Mouse (Mus musculus): ENCODE results near the gene Gipc3. TPM values are rescaled to one million over a fixed set of nuclear protein-coding genes. Genes with fewer than 3 reads are reported as not detected.

The Gipc3 gene
- polyA plus RNA-seq, 1 experiment from 2014 or later: 0.10 TPM

GRCm38 (mm10) chr10:81293334-81294030 is 49.6 kb downstream of the Gipc3 start:
- Histone ChIP-seq H3K4me1 (replicated peaks; ENCODE audit: control insufficient read depth, insufficient read depth, low read length) (peaks cover 37% of the 10 kb centered on the region), H3K27me3 (ENCODE audit: control insufficient read depth, insufficient read depth, low read depth, low read length) (peaks cover 4% of the 10 kb centered on the region; the same call in 1 of the 2 replicates), H3K27ac (ENCODE audit: low read length) (peak overlapping the region; percentile 78), H3K36me3 (ENCODE audit: control insufficient read depth, insufficient read depth, low read length) (no peaks in the 10 kb centered on the region), H3K4me2 (ENCODE audit: low read depth, low read length) (peak overlapping the region; percentile 97), H3K9ac (ENCODE audit: low read length) (peak overlapping the region; percentile 72), H3K4me3 (ENCODE audit: low read length) (peak overlapping the region; percentile 79), H3K9me3 (ENCODE audit: control insufficient read depth, low read length) (no peaks in the 10 kb centered on the region)
- WGBS: 2% methylated on average over 25 of the region's 25 CpGs
- ATAC-seq (ENCODE audit: low read depth): no peak

- Histone ChIP-seq H3K4me2 (ENCODE audit: low read depth, low read length) (peak within 1 kb of the TSS; percentile 97), H3K27ac (ENCODE audit: low read length) (peak within 1 kb of the TSS; percentile 92), H3K27me3 (ENCODE audit: control insufficient read depth, insufficient read depth, low read depth, low read length) (peaks cover 4% of the 10 kb centered on the region; the same call in 1 of the 2 replicates), H3K4me3 (ENCODE audit: low read length) (peak within 1 kb of the TSS; percentile 79), H3K36me3 (ENCODE audit: control insufficient read depth, insufficient read depth, low read length) (no peaks in the 10 kb centered on the region), H3K9ac (ENCODE audit: low read length) (peak within 1 kb of the TSS; percentile 72), H3K9me3 (ENCODE audit: control insufficient read depth, low read length) (no peaks in the 10 kb centered on the region), H3K4me1 (replicated peaks; ENCODE audit: control insufficient read depth, insufficient read depth, low read length) (peaks cover 31% of the 10 kb centered on the region)
- under 1% methylated on average over 62 of the region's 80 CpGs for WGBS
- peak; percentile 95 for ATAC-seq (ENCODE audit: low read depth)
Measured at GRCm38 (mm10) chr10:81292554-81293333, 50.3 kb downstream of the Gipc3 start, which contains the start of gene Pip5k1c. Gene Pip5k1c, plus strand, starts transcription at chr10:81292963.

- Histone ChIP-seq H3K9ac (ENCODE audit: low read length) (peak within 1 kb of the TSS; percentile 43), H3K4me1 (replicated peaks; ENCODE audit: control insufficient read depth, insufficient read depth, low read length) (peaks cover 28% of the 10 kb centered on the region), H3K4me3 (ENCODE audit: low read length) (peak within 1 kb of the TSS; percentile 44), H3K9me3 (ENCODE audit: control insufficient read depth, low read length) (no peaks in the 10 kb centered on the region), H3K4me2 (ENCODE audit: low read depth, low read length) (peak within 1 kb of the TSS; percentile 55), H3K27ac (ENCODE audit: low read length) (peak within 1 kb of the TSS; percentile 92), H3K27me3 (ENCODE audit: control insufficient read depth, insufficient read depth, low read depth, low read length) (peaks cover 4% of the 10 kb centered on the region; the same call in 1 of the 2 replicates), H3K36me3 (ENCODE audit: control insufficient read depth, insufficient read depth, low read length) (no peaks in the 10 kb centered on the region)
- WGBS: 51% methylated on average over 9 of the region's 9 CpGs
- no peak for ATAC-seq (ENCODE audit: low read depth)
Measured at GRCm38 (mm10) chr10:81291511-81292104, 51.5 kb downstream of the Gipc3 start, which contains the start of gene Tjp3. Gene Tjp3, minus strand, starts transcription at chr10:81291581.

GRCm38 (mm10) chr10:81290698-81291460 is 52.2 kb downstream of the Gipc3 start:
- H3K27me3 ChIP-seq (ENCODE audit: control insufficient read depth, insufficient read depth, low read depth, low read length): peaks cover 4% of the 10 kb centered on the region; the same call in 1 of the 2 replicates
- no peaks in the 10 kb centered on the region for H3K36me3 ChIP-seq (ENCODE audit: control insufficient read depth, insufficient read depth, low read length)
- peak overlapping the region; percentile 92 for H3K27ac ChIP-seq (ENCODE audit: low read length)
- no peaks in the 10 kb centered on the region for H3K9me3 ChIP-seq (ENCODE audit: control insufficient read depth, low read length)
- peak overlapping the region; percentile 43 for H3K9ac ChIP-seq (ENCODE audit: low read length)
- H3K4me3 ChIP-seq (ENCODE audit: low read length): peak overlapping the region; percentile 44
- peak; percentile 8; the same call in 1 of the 2 replicates for ATAC-seq (ENCODE audit: low read depth)
- peaks cover 28% of the 10 kb centered on the region for H3K4me1 ChIP-seq (replicated peaks; ENCODE audit: control insufficient read depth, insufficient read depth, low read length)
- 10% methylated on average over 24 of the region's 24 CpGs for WGBS
- peak overlapping the region; percentile 55 for H3K4me2 ChIP-seq (ENCODE audit: low read depth, low read length)

GRCm38 (mm10) chr10:81289811-81290210 is 53.3 kb downstream of the Gipc3 start:
- Histone ChIP-seq H3K27ac (ENCODE audit: low read length) (peak overlapping the region; percentile 92), H3K4me1 (replicated peaks; ENCODE audit: control insufficient read depth, insufficient read depth, low read length) (peaks cover 27% of the 10 kb centered on the region), H3K36me3 (ENCODE audit: control insufficient read depth, insufficient read depth, low read length) (no peaks in the 10 kb centered on the region), H3K9ac (ENCODE audit: low read length) (peak overlapping the region; percentile 43), H3K4me2 (ENCODE audit: low read depth, low read length) (peak overlapping the region; percentile 55), H3K9me3 (ENCODE audit: control insufficient read depth, low read length) (no peaks in the 10 kb centered on the region), H3K4me3 (ENCODE audit: low read length) (peak overlapping the region; percentile 44), H3K27me3 (ENCODE audit: control insufficient read depth, insufficient read depth, low read depth, low read length) (peaks cover 12% of the 10 kb centered on the region)
- WGBS: 35% methylated on average over 14 of the region's 14 CpGs
- no peak for ATAC-seq (ENCODE audit: low read depth)

GRCm38 (mm10) chr10:81289278-81289677 is 53.8 kb downstream of the Gipc3 start:
- Histone ChIP-seq H3K9ac (ENCODE audit: low read length) (peak overlapping the region; percentile 14; the same call in 1 of the 2 replicates), H3K36me3 (ENCODE audit: control insufficient read depth, insufficient read depth, low read length) (no peaks in the 10 kb centered on the region), H3K9me3 (ENCODE audit: control insufficient read depth, low read length) (no peaks in the 10 kb centered on the region), H3K27ac (ENCODE audit: low read length) (peak overlapping the region; percentile 92), H3K4me2 (ENCODE audit: low read depth, low read length) (peak overlapping the region; percentile 55), H3K4me3 (ENCODE audit: low read length) (peak overlapping the region; percentile 44), H3K27me3 (ENCODE audit: control insufficient read depth, insufficient read depth, low read depth, low read length) (peaks cover 17% of the 10 kb centered on the region), H3K4me1 (replicated peaks; ENCODE audit: control insufficient read depth, insufficient read depth, low read length) (peaks cover 21% of the 10 kb centered on the region)
- ATAC-seq (ENCODE audit: low read depth): no peak
- WGBS: 2% methylated on average over 7 of the region's 7 CpGs

- ATAC-seq (ENCODE audit: low read depth): no peak
- H3K4me1 ChIP-seq (replicated peaks; ENCODE audit: control insufficient read depth, insufficient read depth, low read length): peaks cover 15% of the 10 kb centered on the region
- H3K4me3 ChIP-seq (ENCODE audit: low read length): no peak overlapping the region
- H3K9ac ChIP-seq (ENCODE audit: low read length): no peak overlapping the region
- H3K27ac ChIP-seq (ENCODE audit: low read length): peak overlapping the region; percentile 19
- 28% methylated on average over 6 of the region's 6 CpGs for WGBS
- 0 out of 2 replicates have a peak overlapping the region, but pooled peaks have one; percentile 0 for H3K4me2 ChIP-seq (ENCODE audit: low read depth, low read length)
- H3K9me3 ChIP-seq (ENCODE audit: control insufficient read depth, low read length): no peaks in the 10 kb centered on the region
- H3K36me3 ChIP-seq (ENCODE audit: control insufficient read depth, insufficient read depth, low read length): no peaks in the 10 kb centered on the region
- peaks cover 24% of the 10 kb centered on the region for H3K27me3 ChIP-seq (ENCODE audit: control insufficient read depth, insufficient read depth, low read depth, low read length)
Measured at GRCm38 (mm10) chr10:81288601-81289000, 54.5 kb downstream of the Gipc3 start.

- Histone ChIP-seq H3K4me3 (ENCODE audit: low read length) (no peak overlapping the region), H3K9ac (ENCODE audit: low read length) (no peak overlapping the region), H3K27ac (ENCODE audit: low read length) (no peak overlapping the region; the same call in 1 of the 2 replicates), H3K4me2 (ENCODE audit: low read depth, low read length) (no peak overlapping the region), H3K4me1 (replicated peaks; ENCODE audit: control insufficient read depth, insufficient read depth, low read length) (peaks cover 13% of the 10 kb centered on the region), H3K27me3 (ENCODE audit: control insufficient read depth, insufficient read depth, low read depth, low read length) (peaks cover 31% of the 10 kb centered on the region), H3K36me3 (ENCODE audit: control insufficient read depth, insufficient read depth, low read length) (no peaks in the 10 kb centered on the region), H3K9me3 (ENCODE audit: control insufficient read depth, low read length) (no peaks in the 10 kb centered on the region)
- 53% methylated on average over 8 of the region's 8 CpGs for WGBS
- no peak for ATAC-seq (ENCODE audit: low read depth)
Measured at GRCm38 (mm10) chr10:81287513-81288157, 55.4 kb downstream of the Gipc3 start.

Data from lung, embryonic 16.5 days (tissue).